Mouse (Mus musculus) neutrophil, adult 5-6 weeks (primary cell): ENCODE results near the gene Ano2. TPM values are rescaled to one million over a fixed set of nuclear protein-coding genes. Genes with fewer than 3 reads are reported as not detected.

ENCODE experiments used
- ATAC-seq: fragments of 151-379, 151-347 bp; 2 replicates; pipeline ENCODE4 v1.8.0; 2017; ENCODE audit warnings: mild to moderate bottlenecking, moderate TSS enrichment; ENCODE audit not compliant: insufficient number of reproducible peaks, poor library complexity, low FRiP score, severe bottlenecking; ENCODE audit errors: extremely low read depth
- total RNA-seq: library from RNA; stranded (forward); fragments of 200-1000 nt; gene quantifications from 2 replicates; pipeline ENCODE4 v1.2.3, GENCODE M21; 2017

Ano2 gene
- total RNA-seq = not detected in 2 replicates

- ATAC-seq = no peak
Observed at GRCm38 (mm10) chr6:125690057-125690703, at the start of gene Ano2. TSS of gene Ano2 (plus strand) at chr6:125690419.

- ATAC-seq = no peak
Observed at GRCm38 (mm10) chr6:125640486-125640885, 49.7 kb upstream of the Ano2 start.

GRCm38 (mm10) chr6:125641146-125641545, 49.1 kb upstream of the Ano2 start:
- no peak for ATAC-seq

GRCm38 (mm10) chr6:125648964-125649363, 41.3 kb upstream of the Ano2 start:
- no peak for ATAC-seq

- ATAC-seq = no peak
Observed at GRCm38 (mm10) chr6:125651335-125651734, 38.9 kb upstream of the Ano2 start.

- ATAC-seq = no peak
Observed at GRCm38 (mm10) chr6:125653416-125653815, 36.8 kb upstream of the Ano2 start.

GRCm38 (mm10) chr6:125656921-125657320, 33.3 kb upstream of the Ano2 start:
- ATAC-seq = no peak

- ATAC-seq = no peak
Observed at GRCm38 (mm10) chr6:125657966-125658365, 32.3 kb upstream of the Ano2 start.

GRCm38 (mm10) chr6:125661106-125661877, 28.9 kb upstream of the Ano2 start:
- no peak for ATAC-seq

- no peak for ATAC-seq
Observed at GRCm38 (mm10) chr6:125663906-125664305, 26.3 kb upstream of the Ano2 start.

GRCm38 (mm10) chr6:125671835-125672234, 18.4 kb upstream of the Ano2 start:
- ATAC-seq = no peak

GRCm38 (mm10) chr6:125678492-125678891, 11.7 kb upstream of the Ano2 start:
- no peak for ATAC-seq

GRCm38 (mm10) chr6:125680613-125681012, 9.6 kb upstream of the Ano2 start:
- no peak for ATAC-seq

- ATAC-seq = no peak
Observed at GRCm38 (mm10) chr6:125685420-125685819, 4.8 kb upstream of the Ano2 start.

- no peak for ATAC-seq
Observed at GRCm38 (mm10) chr6:125687986-125688385, 2.2 kb upstream of the Ano2 start.

GRCm38 (mm10) chr6:125701146-125701545, 10.9 kb downstream of the Ano2 start:
- no peak for ATAC-seq

- ATAC-seq = no peak
Observed at GRCm38 (mm10) chr6:125711261-125711660, 21.0 kb downstream of the Ano2 start.

- no peak for ATAC-seq
Observed at GRCm38 (mm10) chr6:125726408-125726807, 36.2 kb downstream of the Ano2 start.

- ATAC-seq = no peak
Observed at GRCm38 (mm10) chr6:125727484-125727911, 37.3 kb downstream of the Ano2 start.

GRCm38 (mm10) chr6:125729471-125729870, 39.3 kb downstream of the Ano2 start:
- ATAC-seq = no peak
